Mouse (Mus musculus): Measurements from ENCODE around the gene Phf3. TPM values are rescaled to one million over a fixed set of nuclear protein-coding genes. Genes with fewer than 3 reads are reported as not detected.
"Not testable (repeated sequence)": the region's sequence is repeated elsewhere in the genome, so short reads cannot be mapped to it uniquely, and the experiment has no call there.

Phf3 gene
- polyA plus RNA-seq, 1 experiment from 2014 or later, result 32.6 TPM

DNA sequence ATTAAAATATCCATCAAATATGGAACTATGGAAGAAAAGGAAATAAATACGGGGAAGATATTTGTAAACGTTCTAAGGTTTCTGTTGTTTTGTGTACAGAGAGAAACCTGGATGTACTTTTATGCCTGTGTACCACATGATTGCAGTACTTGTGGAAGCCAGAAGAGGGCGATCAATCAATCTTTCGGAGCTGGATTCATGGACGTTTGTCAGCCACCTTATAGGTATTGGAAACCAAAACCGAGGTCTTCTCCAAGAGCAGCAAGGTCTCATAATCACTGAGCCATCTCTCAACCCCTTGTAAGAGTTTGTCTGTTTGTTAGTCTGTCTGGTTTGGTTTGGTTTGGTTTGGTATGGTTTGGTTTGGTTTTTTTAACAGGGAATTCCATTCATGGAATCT lies 93.4 kb downstream of the Phf3 start:
- Histone ChIP-seq H3K9me3 (no peaks in the 10 kb centered on the region), H3K27me3 (replicated peaks; ENCODE audit: low read depth, poor library complexity, severe bottlenecking) (no peaks in the 10 kb centered on the region), H3K27ac (replicated peaks) (no peak overlapping the region), H3K36me3 (replicated peaks) (no peaks in the 10 kb centered on the region), H3K4me1 (no peaks in the 10 kb centered on the region), H3K4me3 (no peak overlapping the region)
- WGBS, result 51% methylated on average over 6 of the region's 6 CpGs
- peak; percentile 37 for DNase-seq (ENCODE audit: low spot score)

DNA sequence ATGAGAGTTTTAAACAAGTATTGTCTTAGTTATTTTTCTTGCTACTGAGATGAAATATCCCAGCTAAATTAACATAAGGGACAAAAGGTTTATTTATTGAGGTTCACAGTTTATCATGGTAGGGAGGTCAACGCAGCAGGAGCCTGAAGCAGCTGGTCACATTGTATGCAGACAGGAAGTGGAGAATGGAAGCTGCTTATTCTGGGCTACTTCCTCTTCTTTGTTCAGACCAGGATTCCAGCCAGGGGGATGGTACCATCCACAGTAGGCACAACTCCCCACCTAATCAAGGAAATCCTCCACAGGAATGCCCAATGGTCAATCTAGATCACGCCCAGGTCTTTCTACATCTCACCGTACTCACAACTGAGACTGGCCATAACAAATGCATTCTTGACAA lies 94.2 kb downstream of the Phf3 start:
- no peak overlapping the region for H3K4me3 ChIP-seq
- no peak overlapping the region for H3K27ac ChIP-seq (replicated peaks)
- H3K9me3 ChIP-seq, result no peaks in the 10 kb centered on the region
- no peak for DNase-seq (ENCODE audit: low spot score)
- WGBS, result 94% methylated on average over 3 of the region's 3 CpGs
- H3K4me1 ChIP-seq, result no peaks in the 10 kb centered on the region
- H3K27me3 ChIP-seq (replicated peaks; ENCODE audit: low read depth, poor library complexity, severe bottlenecking), result no peaks in the 10 kb centered on the region
- H3K36me3 ChIP-seq (replicated peaks), result no peaks in the 10 kb centered on the region

DNA sequence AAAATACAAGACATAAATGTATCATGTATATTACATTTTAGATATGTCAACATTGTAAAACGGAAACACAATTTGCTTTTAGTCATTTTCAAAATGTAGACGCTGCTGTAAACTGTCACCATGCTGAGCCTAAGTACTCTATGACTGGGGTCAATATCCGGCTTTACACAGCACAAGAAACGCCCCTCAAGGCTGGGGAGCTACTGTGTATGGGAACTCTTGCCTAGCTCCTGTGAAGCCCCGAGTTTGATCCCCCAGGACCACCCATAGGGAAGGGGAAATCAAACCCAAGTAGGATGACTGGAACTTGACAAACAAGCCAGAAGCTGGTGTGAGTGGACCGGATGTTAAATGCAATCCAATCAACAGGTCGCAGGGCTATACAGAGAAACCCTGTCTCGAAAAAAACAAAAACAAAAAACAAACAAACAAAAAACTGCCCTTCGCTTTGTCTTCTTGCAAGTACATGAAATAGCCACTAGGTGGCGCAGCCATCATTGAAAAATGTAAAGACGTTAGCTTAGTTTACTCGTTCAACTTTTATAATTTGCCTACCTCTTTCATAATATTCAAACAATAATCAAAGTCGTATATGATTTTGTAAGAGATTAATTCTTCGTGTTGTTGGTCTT lies 95.2 kb downstream of the Phf3 start:
- DNase-seq (ENCODE audit: low spot score), result peak; percentile 15
- WGBS, result 24% methylated on average over 14 of the region's 14 CpGs
- H3K4me3 ChIP-seq, result no peak overlapping the region
- H3K9me3 ChIP-seq, result no peaks in the 10 kb centered on the region
- H3K4me1 ChIP-seq, result no peaks in the 10 kb centered on the region
- no peaks in the 10 kb centered on the region for H3K36me3 ChIP-seq (replicated peaks)
- peak overlapping the region; percentile 49; the same call in 1 of the 2 replicates for H3K27ac ChIP-seq (replicated peaks)
- H3K27me3 ChIP-seq (replicated peaks; ENCODE audit: low read depth, poor library complexity, severe bottlenecking), result no peaks in the 10 kb centered on the region

- Histone ChIP-seq H3K4me1 (no peaks in the 10 kb centered on the region), H3K27me3 (replicated peaks; ENCODE audit: low read depth, poor library complexity, severe bottlenecking) (no peaks in the 10 kb centered on the region), H3K27ac (replicated peaks) (no peak overlapping the region), H3K9me3 (no peaks in the 10 kb centered on the region), H3K4me3 (no peak overlapping the region), H3K36me3 (replicated peaks) (no peaks in the 10 kb centered on the region)
- 77% methylated on average over 2 of the region's 2 CpGs for whole genome bisulfite sequencing
- no peak for DNase-seq (ENCODE audit: low spot score)
Observed at GRCm38 (mm10) chr1:30776196-30776595, 97.5 kb downstream of the Phf3 start.

DNA sequence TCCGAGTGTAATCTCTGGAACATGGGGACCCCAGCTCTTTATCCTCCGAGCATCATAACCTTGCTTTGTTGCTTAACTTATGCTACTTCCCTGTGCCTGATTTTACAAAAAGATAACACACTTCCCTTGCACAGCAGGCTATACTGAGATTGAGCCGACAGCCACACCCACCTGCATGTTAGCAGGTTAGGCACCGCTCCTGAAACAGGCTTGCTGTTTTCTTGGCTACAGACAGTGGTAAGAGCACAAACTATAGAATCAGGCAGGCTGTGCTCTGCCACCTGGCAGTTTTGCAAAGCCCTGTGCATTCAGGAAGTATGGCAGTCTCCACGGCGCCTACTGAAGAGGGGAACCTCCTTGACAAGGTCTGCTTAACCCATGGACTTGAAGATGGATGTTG lies 100.1 kb downstream of the Phf3 start:
- Histone ChIP-seq H3K9me3 (no peaks in the 10 kb centered on the region), H3K27ac (replicated peaks) (no peak overlapping the region), H3K27me3 (replicated peaks; ENCODE audit: low read depth, poor library complexity, severe bottlenecking) (no peaks in the 10 kb centered on the region), H3K4me1 (no peaks in the 10 kb centered on the region), H3K36me3 (replicated peaks) (no peaks in the 10 kb centered on the region), H3K4me3 (no peak overlapping the region)
- 86% methylated on average over 6 of the region's 6 CpGs for WGBS
- no peak for DNase-seq (ENCODE audit: low spot score)

DNA sequence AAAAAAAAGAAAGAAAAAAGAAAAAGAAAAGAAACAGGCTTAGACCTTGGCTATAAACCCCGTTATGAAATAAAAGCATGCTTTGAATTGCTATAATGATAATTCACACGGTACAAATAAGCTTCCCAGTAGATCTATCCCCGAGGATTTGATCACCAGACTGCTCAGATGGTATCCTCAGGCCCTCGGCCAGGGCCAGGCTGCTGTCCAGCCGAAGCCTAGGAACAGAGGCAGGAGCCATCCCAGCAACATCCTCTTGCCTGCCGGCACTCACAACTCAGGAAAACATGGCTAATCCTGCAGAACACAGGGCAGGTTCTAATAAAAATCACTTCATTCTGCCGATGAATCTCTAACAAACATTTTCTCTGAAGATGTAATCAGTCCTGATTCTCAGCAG lies 100.9 kb downstream of the Phf3 start:
- no peaks in the 10 kb centered on the region for H3K27me3 ChIP-seq (replicated peaks; ENCODE audit: low read depth, poor library complexity, severe bottlenecking)
- no peaks in the 10 kb centered on the region for H3K36me3 ChIP-seq (replicated peaks)
- H3K9me3 ChIP-seq, result no peaks in the 10 kb centered on the region
- no peak overlapping the region for H3K4me3 ChIP-seq
- no peak for DNase-seq (ENCODE audit: low spot score)
- WGBS, result 86% methylated on average over 7 of the region's 7 CpGs
- H3K27ac ChIP-seq (replicated peaks), result no peak overlapping the region
- H3K4me1 ChIP-seq, result no peaks in the 10 kb centered on the region

GRCm38 (mm10) chr1:30771772-30772171 lies 101.9 kb downstream of the Phf3 start:
- WGBS, result 67% methylated on average over 6 of the region's 6 CpGs
- Histone ChIP-seq H3K27ac (replicated peaks) (no peak overlapping the region), H3K36me3 (replicated peaks) (no peaks in the 10 kb centered on the region), H3K4me1 (no peaks in the 10 kb centered on the region), H3K9me3 (no peaks in the 10 kb centered on the region), H3K27me3 (replicated peaks; ENCODE audit: low read depth, poor library complexity, severe bottlenecking) (no peaks in the 10 kb centered on the region), H3K4me3 (no peak overlapping the region)
- DNase-seq (ENCODE audit: low spot score), result peak; percentile 11

- 89% methylated on average over 16 of the region's 16 CpGs for WGBS
- H3K4me3 ChIP-seq, result not testable (repeated sequence)
Observed at GRCm38 (mm10) chr1:30770599-30770998, 103.1 kb downstream of the Phf3 start.

DNA sequence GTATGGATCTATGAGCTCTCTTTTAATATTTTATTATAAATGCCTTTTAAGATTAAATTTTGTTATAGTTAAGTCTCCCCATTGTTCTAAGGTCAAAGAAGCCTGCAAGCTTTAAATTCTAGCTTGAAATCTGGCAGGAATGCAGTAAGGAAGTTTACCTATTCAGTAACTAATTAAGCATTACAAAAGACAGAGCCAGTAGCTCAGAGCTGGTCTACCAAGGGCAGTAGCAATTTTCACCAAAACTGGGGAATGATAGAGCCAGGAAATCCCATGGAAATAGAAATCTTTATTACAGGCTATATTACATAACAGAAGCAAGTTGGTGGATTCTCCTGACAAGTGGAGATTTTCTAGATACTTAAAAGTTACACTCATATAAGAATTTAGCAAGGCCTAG lies 116.9 kb downstream of the Phf3 start:
- H3K36me3 ChIP-seq (replicated peaks), result no peaks in the 10 kb centered on the region
- H3K4me1 ChIP-seq, result no peaks in the 10 kb centered on the region
- H3K4me3 ChIP-seq, result no peak overlapping the region
- DNase-seq (ENCODE audit: low spot score), result no peak
- no peak overlapping the region for H3K27ac ChIP-seq (replicated peaks)
- no peaks in the 10 kb centered on the region for H3K27me3 ChIP-seq (replicated peaks; ENCODE audit: low read depth, poor library complexity, severe bottlenecking)
- no peaks in the 10 kb centered on the region for H3K9me3 ChIP-seq

More at GRCm38 (mm10) chr1:30770599-30770998, 103.1 kb downstream of the Phf3 start:
- H3K27me3 ChIP-seq (replicated peaks; ENCODE audit: low read depth, poor library complexity, severe bottlenecking); H3K4me1 ChIP-seq; H3K27ac ChIP-seq (replicated peaks); H3K36me3 ChIP-seq (replicated peaks); DNase-seq (ENCODE audit: low spot score); H3K9me3 ChIP-seq: not testable (repeated sequence)

- H3K27me3 ChIP-seq (replicated peaks; ENCODE audit: low read depth, poor library complexity, severe bottlenecking), result no peaks in the 10 kb centered on the region
- H3K9me3 ChIP-seq, result no peaks in the 10 kb centered on the region
- no peak for DNase-seq (ENCODE audit: low spot score)
- no peaks in the 10 kb centered on the region for H3K36me3 ChIP-seq (replicated peaks)
- no peak overlapping the region for H3K4me3 ChIP-seq
- no peaks in the 10 kb centered on the region for H3K4me1 ChIP-seq
- no peak overlapping the region for H3K27ac ChIP-seq (replicated peaks)
- WGBS, result 68% methylated on average over 3 of the region's 3 CpGs
Observed at GRCm38 (mm10) chr1:30755453-30756224, 118.1 kb downstream of the Phf3 start.

Other genes starting within 250 kb of the Phf3 start
- not detected in 2 replicates for gene AC153137.1, start 104.0 kb upstream of the Phf3 start, polyA plus RNA-seq (2016; fragmentation: Nextera tagmentation; extraction: Ambion mirVana)

Data from embryonic facial prominence, embryonic 10.5 days (tissue).